Mouse (Mus musculus): ENCODE measurements around the gene Ccng1.

- TF ChIP-seq CTCF (IDR thresholded peaks at IDR 0.05; ENCODE audit: low read depth) (peak; percentile 77), EP300 (optimal IDR thresholded peaks at IDR 0.05) (no peak)
Observed at GRCm38 (mm10) chr11:40763395-40763794, 8.3 kb upstream of the Ccng1 start.
